Mouse (Mus musculus): ENCODE measurements around the gene Stab2.

The Stab2 gene

GRCm38 (mm10) chr10:87007385-87008214, at the start of gene Stab2:
Gene Stab2, minus strand, starts transcription at chr10:87008025.
- DNase-seq (ENCODE audit: low spot score in 2 of 2): no peak

- no peak for DNase-seq (ENCODE audit: low spot score in 2 of 2)
These were observed 43.9 kb upstream of the Stab2 start for GRCm38 (mm10) chr10:87051714-87052113.

GRCm38 (mm10) chr10:87049179-87049578, 41.4 kb upstream of the Stab2 start:
- no peak for DNase-seq (ENCODE audit: low spot score in 2 of 2)

GRCm38 (mm10) chr10:87046931-87047468, 39.2 kb upstream of the Stab2 start:
- DNase-seq (ENCODE audit: low spot score in 2 of 2): no peak

GRCm38 (mm10) chr10:87046469-87046868, 38.6 kb upstream of the Stab2 start:
- DNase-seq (ENCODE audit: low spot score in 2 of 2): no peak

- DNase-seq (ENCODE audit: low spot score in 2 of 2): no peak
These were observed 37.4 kb upstream of the Stab2 start for GRCm38 (mm10) chr10:87045273-87045672.

GRCm38 (mm10) chr10:87041265-87041664, 33.4 kb upstream of the Stab2 start:
- no peak for DNase-seq (ENCODE audit: low spot score in 2 of 2)

GRCm38 (mm10) chr10:87039800-87040199, 32.0 kb upstream of the Stab2 start:
- no peak for DNase-seq (ENCODE audit: low spot score in 2 of 2)

GRCm38 (mm10) chr10:87039340-87039739, 31.5 kb upstream of the Stab2 start:
- DNase-seq (ENCODE audit: low spot score in 2 of 2): no peak

- DNase-seq (ENCODE audit: low spot score in 2 of 2): no peak
These were observed 29.2 kb upstream of the Stab2 start for GRCm38 (mm10) chr10:87037062-87037461.

GRCm38 (mm10) chr10:87036271-87036703, 28.5 kb upstream of the Stab2 start:
- DNase-seq (ENCODE audit: low spot score in 2 of 2): no peak

- no peak for DNase-seq (ENCODE audit: low spot score in 2 of 2)
These were observed 28.0 kb upstream of the Stab2 start for GRCm38 (mm10) chr10:87035866-87036265.

GRCm38 (mm10) chr10:87032768-87033167, 24.9 kb upstream of the Stab2 start:
- DNase-seq (ENCODE audit: low spot score in 2 of 2): no peak

GRCm38 (mm10) chr10:87024884-87025283, 17.1 kb upstream of the Stab2 start:
- peak; percentile 61 to 80 for DNase-seq (ENCODE audit: low spot score in 2 of 2)

GRCm38 (mm10) chr10:87020711-87021110, 12.9 kb upstream of the Stab2 start:
- DNase-seq (ENCODE audit: low spot score in 2 of 2): peak in 1 of 2 experiments; percentile 48

GRCm38 (mm10) chr10:87018876-87019275, 11.1 kb upstream of the Stab2 start:
- DNase-seq (ENCODE audit: low spot score in 2 of 2): no peak

- no peak for DNase-seq (ENCODE audit: low spot score in 2 of 2)
These were observed 8.4 kb upstream of the Stab2 start for GRCm38 (mm10) chr10:87016151-87016692.

- no peak for DNase-seq (ENCODE audit: low spot score in 2 of 2)
These were observed 7.6 kb upstream of the Stab2 start for GRCm38 (mm10) chr10:87015403-87015802.

- DNase-seq (ENCODE audit: low spot score in 2 of 2): no peak
These were observed 6.7 kb upstream of the Stab2 start for GRCm38 (mm10) chr10:87014391-87014965.

GRCm38 (mm10) chr10:87012087-87012486, 4.3 kb upstream of the Stab2 start:
- no peak for DNase-seq (ENCODE audit: low spot score in 2 of 2)

- DNase-seq (ENCODE audit: low spot score in 2 of 2): no peak
These were observed 332 bp upstream of the Stab2 start for GRCm38 (mm10) chr10:87008215-87008499.

- no peak for DNase-seq (ENCODE audit: low spot score in 2 of 2)
These were observed 15.4 kb downstream of the Stab2 start for GRCm38 (mm10) chr10:86992238-86992976.
